Mouse (Mus musculus) liver, embryonic 15.5 days (tissue): ENCODE measurements around the gene Scarf2. TPM values are rescaled to one million over a fixed set of nuclear protein-coding genes. Genes with fewer than 3 reads are reported as not detected.

Experiments used
- ATAC-seq: fragments of 200-750 bp; cut with Nextera tagmentation; 2 replicates; pipeline ENCODE4 v1.8.0; 2017; ENCODE audit warnings: moderate number of reproducible peaks, mild to moderate bottlenecking, moderate library complexity; ENCODE audit not compliant: insufficient read depth
- H3K27ac ChIP-seq: fragments of 300-500 bp; sonication (generic); replicated peaks from 2 replicates; pipeline ENCODE4 v1.5.1; 2015; ENCODE audit warnings: mild to moderate bottlenecking, inconsistent platforms
- H3K27me3 ChIP-seq: fragments of 300-500 bp; sonication (generic); 2 replicates; pipeline ENCODE4 v1.6.1; 2015; ENCODE audit warnings: mild to moderate bottlenecking, inconsistent platforms
- H3K36me3 ChIP-seq: fragments of 300-500 bp; sonication (generic); replicated peaks from 2 replicates; pipeline ENCODE4 v1.6.1; 2015; ENCODE audit warnings: moderate library complexity, mild to moderate bottlenecking, inconsistent platforms
- H3K4me1 ChIP-seq: fragments of 300-500 bp; sonication (generic); replicated peaks from 2 replicates; pipeline ENCODE4 v1.6.1; 2015; ENCODE audit warnings: inconsistent platforms
- H3K4me2 ChIP-seq: fragments of 300-500 bp; sonication (generic); 2 replicates; pipeline ENCODE4 v1.6.1; 2015; ENCODE audit warnings: moderate library complexity, mild to moderate bottlenecking, inconsistent platforms
- H3K4me3 ChIP-seq: fragments of 300-500 bp; sonication (generic); replicated peaks from 2 replicates; pipeline ENCODE4 v1.5.1; 2015; ENCODE audit warnings: mild to moderate bottlenecking, inconsistent platforms
- H3K9ac ChIP-seq: fragments of 300-500 bp; sonication (generic); 2 replicates; pipeline ENCODE4 v1.6.1; 2015; ENCODE audit warnings: moderate library complexity, mild to moderate bottlenecking, inconsistent platforms
- H3K9me3 ChIP-seq: fragments of 300-500 bp; sonication (generic); replicated peaks from 2 replicates; pipeline ENCODE4 v1.6.1; 2016; ENCODE audit warnings: inconsistent platforms
- WGBS: fragments of 180-500 bp; shearing (Covaris S2); methylation state at CpG from one replicate; pipeline ENCODE4 v1.1.7; 2015; ENCODE audit warnings: mixed read lengths; ENCODE audit not compliant: insufficient replicate concordance; 5-methylcytosine and 5-hydroxymethylcytosine counted together
- polyA plus RNA-seq: library from polyadenylated mRNA; unstranded; fragments of >200 nt; fragmentation: Nextera tagmentation; extraction: Ambion mirVana; gene quantifications from 2 replicates; pipeline ENCODE4 v1.2.1, GENCODE M21; 2015

Scarf2 gene
- polyA plus RNA-seq, 1 experiment from 2014 or later, result 1.0 TPM

- no peak overlapping the region for H3K9ac ChIP-seq
- 0 out of 2 replicates have a peak overlapping the region, but pooled peaks have one; percentile 3 for H3K4me2 ChIP-seq
- 53% methylated on average over 7 of the region's 7 CpGs for WGBS
- peak overlapping the region; percentile 72 for H3K27ac ChIP-seq
- peak; percentile 78 for ATAC-seq
- peaks cover 10% of the 10 kb centered on the region for H3K36me3 ChIP-seq
- no peaks in the 10 kb centered on the region for H3K9me3 ChIP-seq
- peaks cover 24% of the 10 kb centered on the region for H3K4me1 ChIP-seq
- H3K27me3 ChIP-seq, result no peaks in the 10 kb centered on the region
- no peak overlapping the region for H3K4me3 ChIP-seq
These were observed 28.2 kb upstream of the Scarf2 start for GRCm38 (mm10) chr16:17768834-17769233.

- Histone ChIP-seq H3K9me3 (no peaks in the 10 kb centered on the region), H3K9ac (no peak overlapping the region), H3K27ac (no peak overlapping the region), H3K36me3 (peaks cover 6% of the 10 kb centered on the region), H3K27me3 (no peaks in the 10 kb centered on the region), H3K4me3 (no peak overlapping the region), H3K4me1 (peaks cover 11% of the 10 kb centered on the region; the same call in 1 of the 2 replicates), H3K4me2 (no peak overlapping the region)
- ATAC-seq, result no peak
- WGBS, result 68% methylated on average over 4 of the region's 4 CpGs
These were observed 25.8 kb upstream of the Scarf2 start for GRCm38 (mm10) chr16:17771117-17771865.

GRCm38 (mm10) chr16:17776828-17777227, 20.3 kb upstream of the Scarf2 start:
- Histone ChIP-seq H3K27ac (no peak overlapping the region), H3K4me2 (no peak overlapping the region), H3K36me3 (peaks cover 28% of the 10 kb centered on the region), H3K9ac (no peak overlapping the region), H3K9me3 (no peaks in the 10 kb centered on the region), H3K4me3 (no peak overlapping the region), H3K4me1 (peaks cover 3% of the 10 kb centered on the region; the same call in 1 of the 2 replicates), H3K27me3 (no peaks in the 10 kb centered on the region)
- WGBS, result 56% methylated on average over 11 of the region's 11 CpGs
- ATAC-seq, result no peak

- no peak overlapping the region for H3K4me2 ChIP-seq
- peaks cover 26% of the 10 kb centered on the region for H3K36me3 ChIP-seq
- H3K4me1 ChIP-seq, result no peaks in the 10 kb centered on the region; the same call in 1 of the 2 replicates
- H3K27ac ChIP-seq, result no peak overlapping the region
- H3K9me3 ChIP-seq, result no peaks in the 10 kb centered on the region
- H3K27me3 ChIP-seq, result no peaks in the 10 kb centered on the region
- WGBS, result 57% methylated on average over 4 of the region's 4 CpGs
- no peak overlapping the region for H3K4me3 ChIP-seq
- H3K9ac ChIP-seq, result no peak overlapping the region
- ATAC-seq, result no peak
These were observed 18.9 kb upstream of the Scarf2 start for GRCm38 (mm10) chr16:17778223-17778622.

- no peak overlapping the region for H3K9ac ChIP-seq
- H3K27ac ChIP-seq, result no peak overlapping the region
- H3K9me3 ChIP-seq, result no peaks in the 10 kb centered on the region
- H3K36me3 ChIP-seq, result peaks cover 38% of the 10 kb centered on the region
- no peak overlapping the region for H3K4me2 ChIP-seq
- WGBS, result 58% methylated on average over 1 of the region's 1 CpGs
- H3K27me3 ChIP-seq, result no peaks in the 10 kb centered on the region
- no peak for ATAC-seq
- no peak overlapping the region for H3K4me3 ChIP-seq
- H3K4me1 ChIP-seq, result no peaks in the 10 kb centered on the region
These were observed 17.4 kb upstream of the Scarf2 start for GRCm38 (mm10) chr16:17779692-17780091.

GRCm38 (mm10) chr16:17785337-17785736, 11.7 kb upstream of the Scarf2 start:
- ATAC-seq, result no peak
- H3K36me3 ChIP-seq, result peaks cover 37% of the 10 kb centered on the region
- H3K27ac ChIP-seq, result no peak overlapping the region

GRCm38 (mm10) chr16:17792728-17793127, 4.4 kb upstream of the Scarf2 start:
- 59% methylated on average over 3 of the region's 3 CpGs for WGBS
- Histone ChIP-seq H3K4me3 (no peak overlapping the region), H3K27ac (no peak overlapping the region), H3K9ac (no peak overlapping the region), H3K4me2 (no peak overlapping the region), H3K27me3 (peaks cover 41% of the 10 kb centered on the region), H3K9me3 (no peaks in the 10 kb centered on the region), H3K36me3 (peaks cover 39% of the 10 kb centered on the region), H3K4me1 (peaks cover 10% of the 10 kb centered on the region; the same call in 1 of the 2 replicates)
- no peak for ATAC-seq

More at GRCm38 (mm10) chr16:17785337-17785736, 11.7 kb upstream of the Scarf2 start:
- H3K9me3 ChIP-seq, result no peaks in the 10 kb centered on the region
- H3K4me1 ChIP-seq, result no peaks in the 10 kb centered on the region
- WGBS, result 54% methylated on average over 3 of the region's 3 CpGs
- H3K27me3 ChIP-seq, result no peaks in the 10 kb centered on the region
- H3K9ac ChIP-seq, result no peak overlapping the region
- no peak overlapping the region for H3K4me3 ChIP-seq
- no peak overlapping the region for H3K4me2 ChIP-seq

- Histone ChIP-seq H3K9me3 (no peaks in the 10 kb centered on the region), H3K27ac (no peak overlapping the region), H3K4me1 (peaks cover 17% of the 10 kb centered on the region), H3K36me3 (peaks cover 33% of the 10 kb centered on the region), H3K4me2 (no peak overlapping the region), H3K4me3 (no peak overlapping the region), H3K27me3 (peaks cover 54% of the 10 kb centered on the region), H3K9ac (no peak overlapping the region)
- WGBS, result 62% methylated on average over 4 of the region's 4 CpGs
- ATAC-seq, result no peak
These were observed 3.0 kb upstream of the Scarf2 start for GRCm38 (mm10) chr16:17794047-17794446.

GRCm38 (mm10) chr16:17795643-17796042, 1.4 kb upstream of the Scarf2 start:
- Histone ChIP-seq H3K36me3 (peaks cover 21% of the 10 kb centered on the region; the same call in 1 of the 2 replicates), H3K9me3 (no peaks in the 10 kb centered on the region), H3K9ac (no peak overlapping the region), H3K4me2 (no peak overlapping the region), H3K27ac (no peak overlapping the region), H3K27me3 (peaks cover 70% of the 10 kb centered on the region), H3K4me3 (no peak overlapping the region), H3K4me1 (peaks cover 17% of the 10 kb centered on the region)
- ATAC-seq, result no peak
- 45% methylated on average over 5 of the region's 5 CpGs for WGBS

GRCm38 (mm10) chr16:17796519-17796918, 563 bp upstream of the Scarf2 start:
- Histone ChIP-seq H3K4me3 (peak overlapping the region; percentile 43), H3K27ac (no peak overlapping the region), H3K27me3 (peaks cover 79% of the 10 kb centered on the region)

GRCm38 (mm10) chr16:17797812-17798311, 780 bp downstream of the Scarf2 start:
- no peaks in the 10 kb centered on the region for H3K9me3 ChIP-seq
- peaks cover 93% of the 10 kb centered on the region for H3K27me3 ChIP-seq
- no peak overlapping the region for H3K9ac ChIP-seq
- ATAC-seq, result no peak
- WGBS, result 6% methylated on average over 29 of the region's 29 CpGs
- peak overlapping the region; percentile 66 for H3K4me2 ChIP-seq
- no peaks in the 10 kb centered on the region for H3K36me3 ChIP-seq
- peak overlapping the region; percentile 43 for H3K4me3 ChIP-seq
- H3K27ac ChIP-seq, result no peak overlapping the region; the same call in 1 of the 2 replicates
- peaks cover 25% of the 10 kb centered on the region for H3K4me1 ChIP-seq

More at GRCm38 (mm10) chr16:17796519-17796918, 563 bp upstream of the Scarf2 start:
- peak overlapping the region; percentile 66 for H3K4me2 ChIP-seq
- no peak for ATAC-seq
- peaks cover 17% of the 10 kb centered on the region for H3K4me1 ChIP-seq
- peaks cover 13% of the 10 kb centered on the region; the same call in 1 of the 2 replicates for H3K36me3 ChIP-seq
- no peaks in the 10 kb centered on the region for H3K9me3 ChIP-seq
- no peak overlapping the region for H3K9ac ChIP-seq
